Mouse (Mus musculus): ENCODE measurements around the gene Wfdc5.
"Not testable (repeated sequence)": the region's sequence is repeated elsewhere in the genome, so short reads cannot be mapped to it uniquely, and the experiment has no call there.

GRCm38 (mm10) chr2:164206011-164206410, 23.5 kb upstream of the Wfdc5 start:
- not testable (repeated sequence) for TF ChIP-seq CTCF (IDR thresholded peaks at IDR 0.05; ENCODE audit: borderline replicate concordance, insufficient read depth, low read depth, low read length); POLR2A (IDR thresholded peaks at IDR 0.05; ENCODE audit: borderline replicate concordance, insufficient read depth, low read length)
